Mouse (Mus musculus): Measurements from ENCODE around the gene Mettl17.

Gene Mettl17

GRCm38 (mm10) chr14:51893809-51894208 lies 9.2 kb downstream of the Mettl17 start:
- in situ Hi-C loops (cut with MboI; ENCODE audit: low pct_unique_long_range_greater_than_20kb in 1 of 2, low sequenced_read_pairs in 2 of 2, unreplicated experiment in 1 of 2): no loop called here

- in situ Hi-C loops (cut with MboI; ENCODE audit: low pct_unique_long_range_greater_than_20kb in 1 of 2, low sequenced_read_pairs in 2 of 2, unreplicated experiment in 1 of 2): no loop called here
These were observed 10.4 kb downstream of the Mettl17 start for GRCm38 (mm10) chr14:51895071-51895470.

- in situ Hi-C loops (cut with MboI; ENCODE audit: low pct_unique_long_range_greater_than_20kb in 1 of 2, low sequenced_read_pairs in 2 of 2, unreplicated experiment in 1 of 2): no loop called here
These were observed 11.4 kb downstream of the Mettl17 start for GRCm38 (mm10) chr14:51896019-51896418.

GRCm38 (mm10) chr14:51896539-51897170 lies 12.0 kb downstream of the Mettl17 start:
- in situ Hi-C loops (cut with MboI; ENCODE audit: low pct_unique_long_range_greater_than_20kb in 1 of 2, low sequenced_read_pairs in 2 of 2, unreplicated experiment in 1 of 2): no loop called here

- in situ Hi-C loops (cut with MboI; ENCODE audit: low pct_unique_long_range_greater_than_20kb in 1 of 2, low sequenced_read_pairs in 2 of 2, unreplicated experiment in 1 of 2): no loop called here
These were observed 14.7 kb downstream of the Mettl17 start for GRCm38 (mm10) chr14:51899351-51899750.

GRCm38 (mm10) chr14:51902806-51903710 lies 18.4 kb downstream of the Mettl17 start:
- in situ Hi-C loops (cut with MboI; ENCODE audit: low pct_unique_long_range_greater_than_20kb in 1 of 2, low sequenced_read_pairs in 2 of 2, unreplicated experiment in 1 of 2): loop anchor here (10.0 to 25.0 kb wide), 5 partner anchors 82 to 434 kb away; partner anchors contain the start of genes Arhgef40 (in 1 of the 2), Mettl3 (in 1 of the 2), Sall2 (in 1 of the 2) and Zfp219 (in 1 of the 2)

GRCm38 (mm10) chr14:51903782-51904181 lies 19.1 kb downstream of the Mettl17 start:
- in situ Hi-C loops (cut with MboI; ENCODE audit: low pct_unique_long_range_greater_than_20kb in 1 of 2, low sequenced_read_pairs in 2 of 2, unreplicated experiment in 1 of 2): loop anchor here (10.0 to 25.0 kb wide), 5 partner anchors 81 to 434 kb away; partner anchors contain the start of genes Arhgef40 (in 1 of the 2), Mettl3 (in 1 of the 2), Sall2 (in 1 of the 2) and Zfp219 (in 1 of the 2)

GRCm38 (mm10) chr14:51904706-51905105 lies 20.1 kb downstream of the Mettl17 start:
- in situ Hi-C loops (cut with MboI; ENCODE audit: low pct_unique_long_range_greater_than_20kb in 1 of 2, low sequenced_read_pairs in 2 of 2, unreplicated experiment in 1 of 2): loop anchor here (10.0 to 25.0 kb wide), 5 partner anchors 80 to 433 kb away; partner anchors contain the start of genes Arhgef40 (in 1 of the 2), Mettl3 (in 1 of the 2), Sall2 (in 1 of the 2) and Zfp219 (in 1 of the 2)

GRCm38 (mm10) chr14:51906102-51906501 lies 21.5 kb downstream of the Mettl17 start:
- in situ Hi-C loops (cut with MboI; ENCODE audit: low pct_unique_long_range_greater_than_20kb in 1 of 2, low sequenced_read_pairs in 2 of 2, unreplicated experiment in 1 of 2): loop anchor here (10.0 to 25.0 kb wide), 5 partner anchors 79 to 431 kb away; partner anchors contain the start of genes Arhgef40 (in 1 of the 2), Mettl3 (in 1 of the 2), Sall2 (in 1 of the 2) and Zfp219 (in 1 of the 2)

- in situ Hi-C loops (cut with MboI; ENCODE audit: low pct_unique_long_range_greater_than_20kb in 1 of 2, low sequenced_read_pairs in 2 of 2, unreplicated experiment in 1 of 2): loop anchor here (25.0 kb wide), 3 partner anchors 226 to 426 kb away; partner anchors contain the start of genes Mettl3 (in 1 of the 2) and Sall2 (in 1 of the 2)
These were observed 26.7 kb downstream of the Mettl17 start for GRCm38 (mm10) chr14:51911301-51911700.

GRCm38 (mm10) chr14:51912391-51913061 lies 27.9 kb downstream of the Mettl17 start:
- in situ Hi-C loops (cut with MboI; ENCODE audit: low pct_unique_long_range_greater_than_20kb in 1 of 2, low sequenced_read_pairs in 2 of 2, unreplicated experiment in 1 of 2): loop anchor here (25.0 kb wide), 3 partner anchors 225 to 425 kb away; partner anchors contain the start of genes Mettl3 (in 1 of the 2) and Sall2 (in 1 of the 2)

GRCm38 (mm10) chr14:51913062-51913959 lies 28.7 kb downstream of the Mettl17 start:
- in situ Hi-C loops (cut with MboI; ENCODE audit: low pct_unique_long_range_greater_than_20kb in 1 of 2, low sequenced_read_pairs in 2 of 2, unreplicated experiment in 1 of 2): loop anchor here (25.0 kb wide), 3 partner anchors 224 to 424 kb away; partner anchors contain the start of genes Mettl3 (in 1 of the 2) and Sall2 (in 1 of the 2)

GRCm38 (mm10) chr14:51913960-51914762 lies 29.5 kb downstream of the Mettl17 start, which contains the start of gene Ndrg2:
Ndrg2 (minus strand) TSS chr14:51914158.
- in situ Hi-C loops (cut with MboI; ENCODE audit: low pct_unique_long_range_greater_than_20kb in 1 of 2, low sequenced_read_pairs in 2 of 2, unreplicated experiment in 1 of 2): loop anchor here (25.0 kb wide), 3 partner anchors 223 to 423 kb away; partner anchors contain the start of genes Mettl3 (in 1 of the 2) and Sall2 (in 1 of the 2)

GRCm38 (mm10) chr14:51915030-51915429 lies 30.4 kb downstream of the Mettl17 start:
- in situ Hi-C loops (cut with MboI; ENCODE audit: low pct_unique_long_range_greater_than_20kb in 1 of 2, low sequenced_read_pairs in 2 of 2, unreplicated experiment in 1 of 2): loop anchor here (25.0 kb wide), 3 partner anchors 222 to 422 kb away; partner anchors contain the start of genes Mettl3 (in 1 of the 2) and Sall2 (in 1 of the 2)

- in situ Hi-C loops (cut with MboI; ENCODE audit: low pct_unique_long_range_greater_than_20kb in 1 of 2, low sequenced_read_pairs in 2 of 2, unreplicated experiment in 1 of 2): loop anchor here (25.0 kb wide), 3 partner anchors 221 to 421 kb away; partner anchors contain the start of genes Mettl3 (in 1 of the 2) and Sall2 (in 1 of the 2)
These were observed 31.9 kb downstream of the Mettl17 start for GRCm38 (mm10) chr14:51916539-51916938.

GRCm38 (mm10) chr14:51918125-51918524 lies 33.5 kb downstream of the Mettl17 start, which contains the start of gene Tppp2:
Tppp2 (plus strand) TSS chr14:51918425.
- in situ Hi-C loops (cut with MboI; ENCODE audit: low pct_unique_long_range_greater_than_20kb in 1 of 2, low sequenced_read_pairs in 2 of 2, unreplicated experiment in 1 of 2): loop anchor here (25.0 kb wide), 3 partner anchors 219 to 419 kb away; partner anchors contain the start of genes Mettl3 (in 1 of the 2) and Sall2 (in 1 of the 2)
